Mouse (Mus musculus) brain, embryonic 18.5 days (tissue): ENCODE measurements at regions not wholly inside any gene's neighbourhood (a gene's known extent, or its start where the extent isn't known, plus 50 kb on each side); places are given as distances from the start of the nearest gene placed in this dataset.

Experiments used
- DNase-seq: peaks from one replicate; pipeline ENCODE4 v3.0.0-alpha.2; 2012; ENCODE audit warnings: low read depth, low spot score

DNA sequence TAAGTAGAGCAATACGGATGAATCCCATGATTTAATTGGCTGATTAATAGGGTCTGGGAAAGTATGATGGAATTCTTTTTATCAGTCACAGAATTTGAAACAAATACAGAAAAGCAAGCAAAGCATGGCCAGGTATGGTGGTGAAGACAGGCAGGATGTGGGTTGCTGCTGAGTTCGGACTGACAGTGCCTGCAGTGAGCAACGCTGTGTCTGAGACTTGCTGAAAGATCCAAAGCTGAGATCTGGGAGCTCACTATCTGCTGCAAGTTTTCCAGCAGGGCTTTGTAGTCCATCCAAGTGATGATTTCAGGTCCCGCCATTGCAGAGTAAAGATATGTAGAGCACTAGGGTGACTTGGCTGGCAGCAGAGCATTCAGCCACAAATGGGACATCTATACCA lies 189.3 kb upstream of the Ahr start:
- DNase-seq, result no peak

DNA sequence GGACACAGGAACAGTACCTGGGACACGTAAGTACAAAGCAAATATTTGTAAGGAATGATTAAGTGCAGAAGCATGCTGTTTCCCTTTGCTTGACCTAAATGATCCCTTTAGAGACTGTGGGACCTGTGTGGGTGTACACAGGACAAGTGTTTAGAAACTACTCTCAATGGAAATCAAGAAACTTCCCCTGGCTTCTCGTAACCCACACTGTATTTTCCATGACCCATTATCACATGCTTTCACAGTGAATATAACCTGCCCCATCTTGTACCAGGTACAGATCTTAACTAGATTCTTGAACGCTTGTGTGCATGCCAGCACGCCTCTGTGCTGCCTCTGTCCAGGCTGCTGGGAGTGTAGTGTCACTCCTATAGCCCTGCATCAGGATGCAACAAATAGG lies 177.8 kb upstream of the Ahr start:
- no peak for DNase-seq

DNA sequence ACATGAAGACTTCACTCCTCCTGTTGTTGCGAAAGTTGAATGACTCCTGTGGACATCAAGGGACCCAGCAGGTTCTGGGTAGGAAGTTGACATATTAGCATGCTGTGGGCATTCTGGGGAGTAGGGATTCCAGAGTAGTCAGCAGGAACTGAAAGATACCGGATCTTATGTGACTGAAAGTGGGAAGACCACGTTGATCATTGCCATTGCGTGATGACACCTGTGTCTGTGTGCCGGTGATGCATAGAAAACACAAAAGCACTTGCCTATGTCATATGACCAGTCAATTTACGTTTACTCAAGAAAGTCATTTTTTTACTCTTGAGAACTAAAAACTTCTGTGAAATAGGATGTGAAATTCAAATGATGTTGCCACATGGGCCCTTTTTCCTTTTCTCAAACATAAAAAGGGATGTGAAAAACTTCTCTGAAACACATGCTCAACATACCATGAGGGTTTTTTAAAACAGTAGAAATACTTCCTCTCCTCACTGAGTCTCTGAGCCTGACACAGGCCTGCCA lies 176.8 kb upstream of the Ahr start:
- no peak for DNase-seq

DNA sequence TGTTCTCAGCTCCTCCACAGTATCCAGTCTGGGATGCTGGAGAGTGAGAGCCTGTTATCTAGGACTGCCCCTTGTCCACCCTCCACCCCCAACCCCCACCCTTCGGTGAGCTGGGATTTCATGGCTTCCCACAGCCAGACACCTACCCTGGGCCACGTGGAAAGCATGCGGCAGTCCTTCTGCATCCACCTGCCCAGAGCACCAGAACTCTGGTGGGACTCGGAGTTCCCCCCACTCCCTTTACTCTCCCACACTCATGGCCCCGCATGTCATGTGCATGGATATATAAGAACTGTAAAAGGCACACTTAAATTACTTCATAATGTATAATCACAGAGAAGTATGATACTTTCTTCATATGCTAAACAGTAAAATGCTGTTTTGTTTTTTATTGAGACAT lies 175.5 kb upstream of the Ahr start:
- no peak for DNase-seq

DNA sequence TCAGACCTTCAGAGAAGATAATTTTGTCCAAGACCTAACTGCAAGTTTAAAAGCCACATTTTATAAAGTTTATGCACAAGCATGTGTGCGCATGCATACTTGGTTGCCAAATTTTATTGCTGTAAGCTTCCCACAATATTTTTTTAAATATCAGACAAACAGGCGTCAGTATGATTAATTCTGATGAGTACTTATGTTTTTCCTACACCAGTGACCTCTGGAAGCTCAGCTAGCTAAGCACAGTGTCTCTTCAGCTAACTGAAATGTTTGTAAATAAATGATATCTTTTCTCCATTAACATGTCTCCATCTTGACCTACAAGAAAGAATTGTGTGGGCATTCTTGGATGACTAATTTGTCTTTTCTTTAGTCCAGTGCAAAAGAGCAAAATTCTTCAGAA lies 168.6 kb upstream of the Ahr start:
- no peak for DNase-seq

DNA sequence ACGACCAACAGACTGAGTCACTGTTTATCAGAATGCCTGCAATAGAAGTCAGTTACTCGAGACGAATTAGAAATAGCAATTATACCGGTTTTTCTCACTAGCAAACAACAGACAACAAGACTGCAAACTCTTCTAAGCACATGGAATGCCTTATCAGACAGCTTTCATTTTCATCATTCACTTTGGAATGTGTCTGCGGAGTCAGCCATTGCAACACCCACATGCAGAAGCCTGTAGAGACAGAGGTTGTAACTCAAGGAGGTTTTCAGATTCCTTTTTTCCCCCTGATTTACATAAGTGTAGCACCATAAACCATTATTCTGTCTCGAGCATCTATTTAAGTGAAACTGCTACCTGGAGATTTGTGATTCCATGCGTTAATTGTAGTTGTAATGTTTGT lies 167.8 kb upstream of the Ahr start:
- no peak for DNase-seq

DNA sequence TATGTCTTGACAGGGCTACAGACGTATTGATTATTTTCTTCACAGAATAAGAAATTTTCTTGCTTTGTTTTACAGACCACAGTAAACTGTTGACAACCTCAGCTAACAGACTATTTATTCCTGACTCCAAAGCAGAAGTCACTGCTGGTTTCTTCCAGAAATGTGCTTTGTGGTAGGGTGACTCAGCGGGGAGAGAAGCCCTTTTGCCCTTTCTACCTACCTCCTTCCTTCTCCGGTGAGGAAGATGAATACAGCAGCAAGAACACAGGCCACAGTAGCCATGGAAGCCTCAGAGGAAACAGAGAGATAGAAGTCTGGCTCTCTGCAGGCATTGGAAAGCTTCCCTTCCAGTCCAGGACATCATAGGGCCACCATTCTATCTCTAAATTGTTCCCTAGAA lies 159.4 kb upstream of the Ahr start:
- DNase-seq, result no peak

DNA sequence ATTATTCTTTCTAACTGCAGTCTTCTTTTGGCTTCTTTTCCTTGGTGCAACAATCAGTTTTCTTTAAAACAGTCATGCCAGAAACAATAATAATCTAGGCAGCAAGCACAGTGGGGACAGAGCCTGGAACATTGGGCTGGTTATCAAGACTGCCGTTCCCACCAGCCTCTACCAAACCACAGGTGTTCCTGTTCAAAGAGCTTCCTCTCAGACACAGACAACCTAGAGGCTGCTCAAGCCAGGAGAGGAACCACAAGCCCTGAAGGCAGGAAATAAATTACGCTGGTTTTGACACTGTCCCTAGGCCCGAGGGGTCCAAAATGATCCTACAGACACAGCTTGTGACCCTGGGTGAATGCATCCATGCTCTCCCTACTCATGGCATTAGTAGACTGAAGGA lies 156.1 kb upstream of the Ahr start:
- DNase-seq, result no peak

DNA sequence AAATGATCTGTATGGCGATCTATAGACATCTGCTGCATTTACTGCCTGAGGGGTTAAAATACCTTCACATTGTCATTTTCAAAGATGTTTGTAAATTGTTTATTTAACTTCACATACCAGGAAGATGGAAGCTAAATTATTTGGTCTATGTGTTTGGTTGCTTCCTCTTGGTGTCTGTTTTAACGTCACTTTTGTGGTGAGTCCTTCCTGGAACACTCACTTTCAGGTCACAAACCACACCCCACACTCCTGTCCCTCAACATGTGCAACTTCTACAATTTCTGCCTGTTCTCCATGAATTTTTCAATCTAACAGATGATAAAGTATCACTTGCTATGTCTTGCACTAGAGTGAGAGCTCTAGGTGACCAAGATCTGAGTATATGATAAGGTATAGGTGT lies 151.4 kb upstream of the Ahr start:
- DNase-seq, result no peak

DNA sequence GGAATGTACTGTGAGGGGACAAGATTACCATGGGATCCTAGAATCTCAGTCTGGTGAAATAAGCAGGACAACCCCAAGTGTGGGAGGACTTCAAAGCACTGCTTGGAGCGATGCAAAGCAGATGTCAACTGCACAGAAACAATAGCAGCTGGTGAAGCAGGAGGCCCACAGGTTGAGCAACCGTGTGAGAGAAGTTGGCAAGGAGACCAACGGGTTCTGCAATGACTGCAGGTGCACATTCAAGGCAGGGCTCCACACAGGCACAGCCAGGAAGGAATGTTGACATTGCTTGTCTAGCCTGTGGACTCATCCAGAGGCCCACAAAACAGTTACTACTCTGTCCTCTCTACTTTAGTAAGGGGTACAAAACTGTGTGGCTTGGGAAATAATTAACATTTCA lies 150.4 kb upstream of the Ahr start:
- DNase-seq, result no peak

DNA sequence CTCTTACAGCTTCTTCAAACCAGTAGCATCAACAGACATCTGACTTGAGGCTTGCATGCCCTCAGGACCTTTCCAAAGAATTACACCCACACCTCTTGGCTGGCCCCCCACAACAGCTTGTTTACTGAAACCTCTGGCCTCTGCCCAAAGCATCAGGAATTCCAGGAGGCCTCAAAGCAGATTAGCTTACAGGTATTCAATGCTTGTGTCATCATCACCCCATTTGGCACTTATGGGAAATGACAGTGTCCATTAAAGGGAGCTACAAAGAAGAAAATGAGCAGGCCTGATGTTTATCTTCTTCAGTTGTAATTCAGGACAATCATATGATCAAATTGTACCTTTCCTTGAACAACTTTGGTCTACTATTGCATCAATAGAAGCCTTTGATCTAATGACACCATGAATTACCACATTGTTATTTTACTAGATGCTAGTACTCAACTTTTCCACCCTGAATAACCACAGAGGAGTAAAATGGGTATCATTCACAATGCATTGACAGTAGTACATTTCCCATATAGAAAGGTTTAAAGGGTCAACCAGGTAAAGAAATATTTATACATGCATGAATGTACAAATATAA lies 147.1 kb upstream of the Ahr start:
- DNase-seq, result no peak

DNA sequence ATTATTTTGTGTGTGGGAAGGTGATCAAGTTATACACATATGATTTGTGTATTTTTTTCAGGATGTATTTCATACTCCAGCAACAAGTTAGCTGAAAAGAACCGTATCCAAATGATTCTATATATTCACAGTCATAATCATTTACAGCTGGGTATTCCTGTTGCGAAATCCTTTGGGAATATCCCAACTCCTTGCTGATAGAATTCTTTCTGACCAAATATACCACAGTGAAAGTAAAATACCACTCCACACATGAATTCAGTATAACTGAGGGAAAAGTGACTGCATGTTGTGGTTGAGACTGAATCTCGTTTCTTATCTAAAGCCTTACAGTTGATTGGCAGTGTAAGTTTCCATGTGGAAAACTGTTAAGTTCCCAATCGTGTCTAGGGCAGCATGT lies 145.1 kb upstream of the Ahr start:
- DNase-seq, result no peak

DNA sequence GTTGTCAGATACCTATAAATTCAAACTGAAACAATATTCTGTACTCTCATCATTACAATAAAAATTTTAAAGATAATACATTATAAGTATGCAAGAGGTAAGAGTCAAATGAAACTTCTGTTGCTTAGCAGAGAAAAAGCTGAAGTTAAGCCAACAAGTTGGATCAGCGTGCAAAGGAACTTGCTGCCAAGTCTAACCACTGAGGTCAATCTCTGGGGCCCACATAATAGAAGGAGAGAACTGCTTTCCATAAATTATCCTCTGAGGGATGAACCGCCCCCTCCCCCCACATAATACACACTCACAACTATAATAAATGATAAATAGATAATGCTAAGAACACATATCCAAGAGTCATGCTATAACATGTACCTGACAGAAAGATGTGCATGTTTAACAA lies 144.2 kb upstream of the Ahr start:
- no peak for DNase-seq

DNA sequence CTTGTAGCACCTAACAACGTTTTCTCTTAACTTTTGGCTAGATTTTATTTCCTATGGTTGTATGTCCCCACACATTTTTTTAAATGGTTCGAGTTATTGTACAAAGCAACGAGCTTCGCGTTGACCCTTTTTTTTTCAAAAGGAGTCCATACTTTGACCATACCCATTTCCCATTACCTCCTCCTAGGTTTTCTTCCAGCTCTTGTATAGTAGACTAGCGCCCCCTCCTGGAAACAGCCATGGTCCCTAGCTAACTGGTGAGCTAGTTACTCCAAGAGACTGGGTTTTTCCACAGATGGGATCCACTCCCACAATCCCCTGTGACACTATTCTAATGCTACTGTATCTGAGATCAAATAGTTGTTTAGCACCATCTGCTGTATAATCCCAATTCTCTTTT lies 139.6 kb upstream of the Ahr start:
- no peak for DNase-seq

DNA sequence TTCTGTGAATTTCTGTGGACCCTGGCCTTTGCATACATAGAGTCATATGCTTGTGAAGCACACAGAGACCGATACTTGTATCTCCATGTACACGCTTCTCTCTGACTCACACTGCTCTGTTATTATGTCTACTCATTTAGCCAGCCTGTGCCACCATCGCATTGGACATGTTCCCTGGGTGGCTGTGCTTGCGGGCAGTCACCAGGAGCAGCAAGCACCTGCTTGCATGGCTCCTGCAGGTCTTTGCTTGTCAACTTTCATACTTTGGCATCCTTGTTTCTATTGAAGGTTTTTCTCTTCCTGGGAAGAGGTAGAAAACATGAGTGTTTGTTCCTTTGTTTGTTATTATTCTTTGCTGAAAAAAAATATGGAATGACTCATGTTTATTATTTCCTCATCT lies 136.1 kb upstream of the Ahr start:
- DNase-seq, result no peak

DNA sequence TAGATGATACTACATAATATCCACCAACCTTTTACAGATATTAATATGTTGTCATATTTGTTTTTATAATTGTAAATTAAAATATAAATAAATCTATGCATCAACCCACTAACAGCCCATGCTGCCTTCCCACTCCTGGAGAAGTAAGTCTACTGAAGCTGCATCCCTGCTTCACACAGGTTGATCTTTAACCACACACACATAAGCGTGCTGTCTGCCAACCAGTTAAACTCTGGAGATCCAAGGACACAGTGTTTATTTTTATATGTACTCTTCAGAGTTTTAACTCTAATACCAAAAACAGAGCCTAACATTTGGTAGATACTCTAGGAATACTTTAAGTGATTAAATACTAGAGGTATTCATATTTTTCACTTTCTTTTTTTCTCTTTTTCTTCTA lies 133.9 kb upstream of the Ahr start:
- no peak for DNase-seq

DNA sequence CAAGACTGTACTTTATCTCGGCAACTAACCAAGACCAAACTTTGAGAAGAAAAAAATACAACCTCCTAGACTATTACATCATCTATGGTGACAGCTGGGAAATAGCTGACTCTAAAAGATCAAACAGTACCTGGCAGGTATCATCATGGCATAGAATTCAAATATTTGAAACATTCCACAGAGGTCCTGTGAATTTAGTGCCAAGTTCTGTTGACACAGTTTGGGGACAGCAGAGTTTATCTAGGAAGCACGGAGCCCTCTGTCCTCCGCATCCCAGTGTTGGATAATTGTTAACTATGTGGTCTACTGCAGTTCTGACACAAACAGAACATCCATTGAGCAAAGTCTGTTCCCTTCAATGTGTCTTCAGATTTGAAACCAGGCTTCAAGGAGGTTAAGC lies 132.9 kb upstream of the Ahr start:
- DNase-seq, result no peak

DNA sequence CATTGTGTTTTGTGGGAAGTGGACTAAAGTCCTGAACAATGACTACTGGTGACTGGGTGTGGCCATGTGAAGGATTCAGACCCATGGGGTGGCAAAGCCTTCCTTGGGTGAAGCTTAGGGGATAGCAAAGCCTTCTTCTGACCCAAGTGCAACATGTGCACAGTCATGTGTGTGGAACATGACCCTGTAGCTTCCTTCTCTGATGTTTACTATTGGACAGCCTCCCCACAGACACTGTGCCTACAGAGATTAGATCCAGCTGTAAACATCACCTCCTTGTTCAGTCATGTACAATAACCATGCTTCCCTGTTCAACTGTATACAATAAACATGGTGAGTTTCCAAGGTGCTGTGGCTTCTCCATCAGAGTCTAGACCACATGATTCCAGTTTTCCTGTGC lies 132.4 kb upstream of the Ahr start:
- DNase-seq, result no peak

DNA sequence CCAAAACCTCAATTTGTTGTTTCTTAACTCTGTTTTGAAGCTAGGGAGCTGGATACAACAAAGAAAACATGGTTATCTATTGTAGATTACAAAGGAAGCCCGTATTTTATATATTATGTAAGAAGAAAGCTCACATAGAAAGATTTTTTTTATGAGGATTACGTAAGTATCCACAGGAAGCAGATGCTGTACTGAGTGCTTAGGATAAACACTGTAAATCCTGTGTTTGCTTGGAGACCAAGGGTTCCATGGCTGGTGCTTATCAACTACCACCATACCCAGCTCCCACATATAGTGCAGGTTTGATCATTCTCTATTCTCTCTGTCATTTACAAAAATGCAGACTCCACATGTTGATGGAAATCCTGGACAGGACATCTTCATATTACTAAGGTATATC lies 131.2 kb upstream of the Ahr start:
- DNase-seq, result no peak

DNA sequence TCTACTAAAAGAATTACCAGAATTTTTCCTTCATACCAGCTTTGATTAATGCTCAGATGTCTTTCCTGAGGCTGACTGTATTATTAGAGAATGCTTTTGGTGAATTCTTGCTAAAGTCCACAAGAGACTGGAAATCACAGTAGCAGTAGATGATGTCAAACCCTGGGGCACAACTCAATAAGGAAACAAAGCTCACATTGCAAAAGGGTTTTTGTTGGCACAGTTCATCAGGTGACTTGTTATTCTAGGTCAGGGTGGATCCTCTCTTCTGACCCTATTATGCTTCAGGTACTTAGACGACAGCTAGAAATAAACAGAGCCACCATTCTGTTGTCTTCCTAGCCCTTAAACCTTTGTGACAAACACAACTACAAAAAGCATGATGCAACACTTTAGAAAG lies 128.2 kb upstream of the Ahr start:
- no peak for DNase-seq

DNA sequence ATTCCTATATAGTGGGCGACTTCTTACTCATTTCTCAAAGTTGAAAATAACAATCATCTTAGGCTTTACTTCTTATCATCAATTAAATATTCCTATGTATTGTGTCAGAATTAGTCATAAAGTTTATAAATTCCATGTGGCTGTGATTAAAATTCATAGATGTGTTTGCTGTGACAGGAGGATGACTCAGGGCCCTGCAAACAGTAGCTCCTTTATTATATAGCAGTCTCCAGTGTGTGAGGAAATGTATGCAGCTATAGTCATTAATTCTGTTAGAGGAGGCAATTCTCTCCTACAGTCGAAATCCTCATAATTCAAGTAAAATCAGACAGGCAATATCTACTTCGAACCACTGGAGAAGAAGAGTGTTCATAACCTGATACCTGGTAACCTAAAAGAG lies 121.7 kb upstream of the Ahr start:
- DNase-seq, result no peak

DNA sequence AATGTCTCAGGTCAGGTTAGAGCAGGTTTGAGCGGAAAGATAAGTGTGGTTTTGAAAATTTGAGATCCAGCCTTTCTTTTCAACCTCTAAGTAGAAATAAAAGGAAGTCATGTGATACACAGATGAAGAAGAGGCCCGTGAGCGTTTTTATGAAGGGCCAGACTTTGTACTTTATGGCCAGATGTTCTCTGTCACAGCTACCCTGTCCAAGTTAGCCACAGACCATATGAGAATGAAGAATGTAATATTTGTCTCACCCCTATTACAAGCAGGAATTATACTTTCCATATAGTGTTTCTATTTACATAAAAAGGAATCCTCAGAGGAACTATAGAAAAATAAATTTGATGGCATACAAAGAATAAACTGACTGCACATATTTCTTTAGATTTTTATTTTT lies 114.9 kb upstream of the Ahr start:
- no peak for DNase-seq

DNA sequence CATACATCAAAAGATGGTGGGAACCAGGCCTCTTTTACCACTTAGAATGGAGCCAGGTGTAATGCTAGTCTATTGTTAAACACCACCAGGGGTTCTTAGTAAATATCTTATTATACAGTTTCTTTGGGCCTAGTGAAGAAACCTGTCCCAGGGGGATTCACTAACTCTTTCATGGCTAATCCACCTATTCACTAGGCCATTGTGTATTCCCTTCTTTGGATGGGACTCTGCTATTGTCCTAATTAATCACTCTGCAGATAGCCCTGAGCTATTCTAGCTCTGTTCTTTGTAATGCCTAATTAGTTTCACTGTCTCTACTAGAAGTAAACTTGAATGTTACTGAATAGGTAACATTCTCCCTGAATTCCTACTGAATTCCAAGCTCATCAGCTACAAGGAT lies 107.6 kb upstream of the Ahr start:
- no peak for DNase-seq

DNA sequence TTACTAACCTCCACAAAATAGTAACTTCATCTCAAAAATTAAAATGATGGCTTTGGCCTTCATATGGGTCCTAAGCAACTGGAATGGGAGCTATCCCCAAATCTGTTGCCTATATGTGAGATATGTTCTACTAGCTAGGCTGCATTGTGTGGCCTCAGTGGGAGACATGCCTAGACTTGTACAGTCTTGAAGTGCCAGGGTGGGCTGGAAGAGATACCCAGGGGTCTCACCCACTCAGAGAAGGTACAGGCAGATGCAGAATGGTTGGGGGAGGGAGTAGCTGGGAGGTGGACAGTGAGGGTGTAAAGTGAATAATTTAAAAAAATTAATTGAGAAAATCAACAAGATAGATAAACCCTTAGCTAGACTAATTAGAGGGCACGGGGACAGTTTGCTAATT lies 106.9 kb upstream of the Ahr start:
- no peak for DNase-seq
